Mouse (Mus musculus) thymus, postnatal 25 days (tissue): ENCODE data around the gene Exoc4.

Experiments used
- DNase-seq: peaks from one replicate; pipeline ENCODE4 v3.0.0; 2022

Exoc4 gene

DNA sequence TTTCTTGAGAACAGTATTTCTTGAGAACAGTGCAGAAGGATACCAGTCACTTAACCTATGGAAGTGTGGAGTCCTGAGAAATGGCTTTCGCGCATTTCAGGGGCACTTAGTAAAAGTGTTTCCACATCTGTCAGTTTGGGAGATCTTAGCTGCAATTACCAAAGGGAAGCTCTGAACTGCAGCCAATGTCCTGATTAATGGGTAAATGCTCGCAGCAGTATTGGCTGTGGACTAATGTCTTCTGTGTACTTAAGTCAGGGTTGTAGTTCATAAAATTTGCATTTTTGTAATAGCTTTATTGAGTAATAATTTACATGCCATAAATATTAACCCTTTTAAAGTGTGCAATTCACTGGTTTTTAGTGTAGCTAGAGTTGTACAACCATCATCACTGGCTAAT, 709.4 kb downstream of the Exoc4 start:
- no peak for DNase-seq

DNA sequence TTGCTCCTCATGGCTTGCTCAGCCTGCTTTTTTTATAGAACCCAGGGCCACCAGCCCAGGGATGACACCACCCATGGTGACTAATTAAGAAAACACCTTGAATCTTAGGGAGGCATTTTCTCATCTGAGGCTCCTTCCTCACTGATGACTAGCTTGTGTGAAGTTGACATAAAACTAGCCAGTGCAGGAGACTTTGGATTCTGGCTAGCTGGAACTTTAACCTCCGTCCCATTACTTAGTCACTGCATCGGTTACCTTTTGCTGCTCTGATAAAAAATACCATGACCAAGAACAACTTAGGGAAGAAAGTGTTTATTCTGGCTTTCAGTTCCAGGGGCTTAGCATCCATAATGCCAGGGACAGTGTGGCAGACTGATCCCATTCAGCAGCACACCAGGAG, 711.9 kb downstream of the Exoc4 start:
- DNase-seq: no peak

GRCm38 (mm10) chr6:33963092-33963491, 714.2 kb downstream of the Exoc4 start:
- DNase-seq: no peak

DNA sequence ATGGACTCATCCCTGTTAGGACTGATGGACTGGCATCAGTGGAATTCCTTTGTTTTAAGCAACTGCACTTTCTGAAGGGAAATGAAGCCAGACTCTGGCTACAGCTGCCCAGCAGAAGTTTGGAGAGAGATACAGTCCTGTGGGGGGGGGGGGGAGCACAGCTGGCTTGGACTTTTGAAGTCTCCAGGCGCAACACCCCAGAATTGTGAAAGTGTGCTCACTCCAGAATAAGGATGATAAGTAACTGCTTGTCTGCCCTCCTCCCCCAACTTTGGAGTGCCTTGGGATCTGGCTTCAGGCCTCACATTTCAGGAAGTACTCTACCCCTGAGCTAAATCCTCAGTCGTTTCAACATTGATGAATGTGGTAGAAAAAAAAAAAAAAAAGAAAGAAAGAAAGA, 716.7 kb downstream of the Exoc4 start:
- DNase-seq: no peak

DNA sequence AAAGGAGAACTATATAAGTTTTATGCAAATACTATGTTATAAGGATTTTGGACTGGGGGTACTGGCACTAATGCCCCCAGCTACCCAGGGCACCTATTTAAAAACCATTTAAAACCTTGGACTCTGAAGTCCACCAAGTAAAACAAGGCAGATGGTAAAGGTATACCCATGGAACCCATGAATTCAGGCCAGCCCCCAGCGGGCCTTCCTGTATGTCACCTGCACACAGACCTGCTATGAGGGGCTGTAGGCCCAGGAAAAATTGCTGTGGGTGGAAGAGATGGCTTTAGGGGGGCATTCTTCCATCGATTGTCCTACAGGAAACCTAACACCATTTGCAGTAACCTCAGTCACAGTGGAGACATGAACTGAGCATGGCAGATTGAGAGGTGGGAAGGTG, 719.9 kb downstream of the Exoc4 start:
- DNase-seq: no peak

- no peak for DNase-seq
These were observed 723.9 kb downstream of the Exoc4 start for GRCm38 (mm10) chr6:33972801-33973200.

GRCm38 (mm10) chr6:33976576-33976975, 727.7 kb downstream of the Exoc4 start:
- DNase-seq: no peak

DNA sequence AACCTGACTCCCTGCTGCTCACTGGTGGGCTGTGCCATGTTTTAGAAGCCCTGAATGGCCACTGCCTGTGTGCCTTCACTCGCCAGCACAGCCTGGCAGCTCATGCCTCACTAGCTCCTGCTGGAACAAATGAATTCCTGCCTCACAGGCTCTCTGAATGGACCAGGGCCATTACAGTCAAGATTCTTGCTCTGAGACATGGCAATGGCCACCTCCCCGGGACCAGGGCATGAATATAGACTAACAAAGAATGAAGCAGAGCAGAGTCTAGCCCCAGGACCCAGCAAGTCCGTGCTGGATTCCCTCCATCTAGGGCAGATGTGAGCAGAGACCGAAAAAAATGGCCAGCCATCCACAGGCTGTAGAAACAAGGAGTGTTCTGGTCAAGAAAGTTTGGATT, 728.6 kb downstream of the Exoc4 start:
- no peak for DNase-seq

- no peak for DNase-seq
These were observed 729.0 kb downstream of the Exoc4 start for GRCm38 (mm10) chr6:33977880-33978279.

DNA sequence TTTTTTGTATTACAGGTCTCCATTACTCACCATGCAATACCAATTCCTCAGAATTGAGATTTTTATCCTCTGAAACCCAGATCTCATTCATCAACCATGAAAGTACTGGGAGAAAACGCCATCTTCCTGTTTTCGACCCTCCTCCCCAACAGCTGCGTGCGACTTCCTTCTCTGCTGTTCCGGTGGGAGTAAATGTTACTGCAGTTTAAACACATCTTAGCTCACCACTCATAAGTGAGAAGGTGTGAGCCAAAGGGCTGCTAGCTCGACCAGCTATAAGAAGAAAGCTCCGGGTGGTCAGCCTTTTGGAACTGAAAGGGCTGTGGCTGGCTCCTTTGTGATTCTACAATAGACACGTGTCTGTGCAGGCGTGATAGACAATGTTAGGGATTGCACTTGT, 733.8 kb downstream of the Exoc4 start:
- DNase-seq: peak; percentile 42

DNA sequence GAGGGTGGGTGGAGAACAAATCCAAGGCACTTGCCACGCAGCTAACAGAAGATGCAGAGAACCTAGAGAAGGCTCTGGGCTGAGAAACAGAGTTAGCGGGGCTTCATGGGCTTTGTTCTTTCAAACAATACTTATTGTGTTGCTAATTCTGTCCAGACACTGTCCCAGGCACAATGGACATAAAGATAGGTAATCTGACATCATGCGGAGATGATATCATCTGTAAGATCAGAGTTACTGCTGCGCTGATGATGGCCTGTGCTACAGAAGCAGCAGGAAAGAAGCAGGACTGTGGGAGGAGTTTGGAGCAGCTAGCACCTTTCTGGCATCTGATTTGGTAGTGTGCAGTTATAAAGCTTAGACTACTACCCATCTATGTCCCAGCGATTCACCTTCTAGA, 738.2 kb downstream of the Exoc4 start:
- DNase-seq: no peak

DNA sequence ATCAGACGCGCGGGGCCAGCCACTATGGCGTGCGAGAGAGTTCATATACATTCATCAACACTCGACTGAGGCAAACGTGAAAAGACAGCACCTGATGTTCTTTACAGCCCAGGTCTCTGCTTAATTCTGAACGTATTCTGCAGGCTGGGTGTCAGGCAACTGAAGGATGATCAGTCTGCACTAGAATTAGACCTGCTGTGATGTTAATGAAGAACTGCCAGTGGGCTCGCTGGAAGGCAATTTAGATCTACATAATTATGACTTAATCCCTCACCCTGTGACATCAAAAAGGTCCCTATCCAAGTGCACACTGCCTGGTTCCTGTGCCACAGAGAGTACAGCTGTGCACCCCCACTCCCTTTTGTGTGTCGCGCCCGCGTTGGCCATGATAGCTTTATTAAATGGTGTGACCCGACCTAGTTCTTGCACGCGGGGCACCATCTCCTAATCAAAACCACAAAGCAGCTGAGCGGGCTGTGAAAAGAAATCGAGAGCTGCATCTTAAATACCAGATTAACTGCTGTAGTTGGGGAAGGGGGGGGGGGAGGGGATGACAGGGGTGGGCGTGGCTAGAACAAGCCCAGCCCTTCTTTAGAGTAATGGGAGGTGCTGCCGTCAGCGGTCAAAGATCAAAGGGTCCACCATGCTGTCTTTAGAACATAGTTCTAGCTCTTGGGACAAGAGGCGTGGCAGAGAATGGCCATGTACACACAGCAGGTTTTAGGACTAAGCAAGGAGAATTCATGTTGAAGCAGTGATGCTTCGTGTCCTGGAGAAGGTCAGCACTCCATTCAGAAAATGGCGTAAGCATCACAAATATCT, 743.5 kb downstream of the Exoc4 start:
- no peak for DNase-seq

GRCm38 (mm10) chr6:33993842-33994241, 745.0 kb downstream of the Exoc4 start:
- DNase-seq: no peak

- no peak for DNase-seq
These were observed 749.7 kb downstream of the Exoc4 start for GRCm38 (mm10) chr6:33998590-33998989.

DNA sequence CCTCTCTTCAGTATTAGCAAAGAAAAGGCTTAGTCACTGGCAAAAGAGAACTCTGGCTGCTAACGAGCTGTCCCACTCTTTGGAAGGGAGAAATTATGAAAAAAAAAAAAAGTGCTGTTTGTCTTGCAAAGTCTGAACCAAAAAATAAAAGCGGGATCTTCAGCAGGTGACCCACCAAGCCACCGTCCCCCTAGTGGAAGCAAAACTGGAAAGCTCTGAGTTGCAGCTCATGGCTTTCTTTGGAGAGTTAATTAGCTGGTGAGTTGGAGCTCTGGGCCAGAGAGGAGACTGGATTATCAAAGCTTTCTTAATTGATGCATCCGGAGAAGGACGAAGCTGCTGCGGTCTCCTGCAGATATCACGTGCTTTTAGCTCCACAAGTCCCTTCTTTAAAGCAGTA, 750.6 kb downstream of the Exoc4 start:
- no peak for DNase-seq

DNA sequence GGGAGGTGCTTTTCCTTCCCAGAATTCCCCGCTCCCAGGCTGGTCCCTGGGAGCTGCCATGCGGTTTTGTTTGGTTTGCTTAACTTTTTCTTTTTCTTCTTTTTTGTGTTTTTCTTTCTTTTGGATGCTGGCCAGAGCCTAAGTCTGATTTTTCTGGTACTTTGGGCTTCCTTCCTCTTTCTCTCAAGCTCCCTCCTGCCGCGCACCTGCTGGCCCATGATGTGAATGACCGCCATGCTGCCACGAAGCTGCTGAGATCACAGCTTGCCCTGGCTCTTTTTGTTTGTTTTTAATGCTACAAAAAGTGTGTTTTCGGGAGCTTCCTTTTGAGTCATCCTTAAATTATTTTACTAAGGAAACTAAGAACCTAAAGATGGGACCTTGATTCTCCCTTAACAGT, 751.8 kb downstream of the Exoc4 start:
- DNase-seq: no peak

GRCm38 (mm10) chr6:34003033-34003432, 754.1 kb downstream of the Exoc4 start:
- DNase-seq: no peak

DNA sequence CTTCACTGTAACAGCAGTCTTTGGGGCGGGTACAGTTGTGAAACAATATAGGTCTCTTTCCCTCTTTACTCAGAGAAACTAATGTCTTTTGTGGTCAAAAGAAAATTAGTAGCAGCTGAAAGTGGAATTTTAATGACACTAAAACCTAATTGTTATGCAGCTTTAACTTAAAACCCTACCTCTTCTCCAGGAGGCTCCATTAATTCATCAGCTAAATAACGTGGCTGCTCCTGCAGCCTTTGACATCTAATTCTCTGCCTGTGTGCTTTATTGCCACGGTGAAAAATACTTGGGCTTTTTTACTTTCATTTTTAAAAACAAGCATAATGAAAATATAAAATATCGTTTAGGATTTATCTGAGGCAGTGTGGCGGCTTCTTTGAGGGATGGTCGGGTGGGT, 764.6 kb downstream of the Exoc4 start:
- no peak for DNase-seq
